Mouse (Mus musculus) MEL (cell line): ENCODE data around the gene Galnt15.

Experiments
- CTCF ChIP-seq, 3 experiments: IDR thresholded peaks in 2 of 3; conservative IDR thresholded peaks in 1 of 3; 2 replicates each; pipeline ENCODE4 v1.5.1; 2011 to 2012; ENCODE audit warnings: low read length in 3 of 3, low read depth in 2 of 3, mild to moderate bottlenecking in 2 of 3, improper control_type of control experiment in 1 of 3, inconsistent platforms in 1 of 3, mixed read lengths in 1 of 3, moderate library complexity in 1 of 3; ENCODE audit not compliant: control insufficient read depth in 1 of 3, insufficient read depth in 1 of 3, poor library complexity in 1 of 3, severe bottlenecking in 1 of 3
- EP300 ChIP-seq, 2 experiments: IDR thresholded peaks; 2 replicates each; pipeline ENCODE4 v1.6.1; 2011; ENCODE audit warnings: improper control_type of control experiment in 2 of 2, low read length in 2 of 2, low read depth in 1 of 2, mild to moderate bottlenecking in 1 of 2
- GATA1 ChIP-seq: IDR thresholded peaks from 2 replicates; pipeline ENCODE4 v1.6.1; 2011; ENCODE audit warnings: low read depth, low read length, improper control_type of control experiment
- HCFC1 ChIP-seq: IDR thresholded peaks from 2 replicates; pipeline ENCODE4 v1.6.1; 2012; ENCODE audit warnings: low read depth, mild to moderate bottlenecking, inconsistent platforms, low read length, improper control_type of control experiment, moderate library complexity
- JUND ChIP-seq: IDR thresholded peaks from 2 replicates; pipeline ENCODE4 v1.6.1; 2011; ENCODE audit warnings: low read depth, mild to moderate bottlenecking, improper control_type of control experiment, low read length
- POLR2A ChIP-seq, 2 experiments: IDR thresholded peaks; 2 replicates each; pipeline ENCODE4 v1.6.1; 2011 to 2012; ENCODE audit warnings: low read length in 2 of 2, mild to moderate bottlenecking in 2 of 2, control low read depth in 1 of 2, improper control_type of control experiment in 1 of 2, low read depth in 1 of 2, moderate library complexity in 1 of 2; ENCODE audit not compliant: control insufficient read depth in 1 of 2, insufficient read depth in 1 of 2, poor library complexity in 1 of 2
- RCOR1 ChIP-seq: IDR thresholded peaks from 2 replicates; pipeline ENCODE4 v1.6.1; 2012; ENCODE audit warnings: low read depth, mild to moderate bottlenecking, inconsistent platforms, low read length, improper control_type of control experiment
- SIN3A ChIP-seq: IDR thresholded peaks from 2 replicates; pipeline ENCODE4 v1.6.1; 2012; ENCODE audit warnings: low read length, improper control_type of control experiment, inconsistent platforms
- TBP ChIP-seq: IDR thresholded peaks from 2 replicates; pipeline ENCODE4 v1.8.0; 2011; ENCODE audit warnings: low read depth, low read length, improper control_type of control experiment
- USF1 ChIP-seq: IDR thresholded peaks from 2 replicates; pipeline ENCODE4 v1.6.1; 2014; ENCODE audit warnings: low read depth, mild to moderate bottlenecking, inconsistent platforms, low read length, improper control_type of control experiment, moderate library complexity
- USF2 ChIP-seq, 2 experiments: IDR thresholded peaks; 2 replicates each; pipeline ENCODE4 v1.6.1; 2011 to 2012; ENCODE audit warnings: improper control_type of control experiment in 2 of 2, low read length in 2 of 2, borderline replicate concordance in 1 of 2, inconsistent platforms in 1 of 2, low read depth in 1 of 2, mild to moderate bottlenecking in 1 of 2; ENCODE audit not compliant: insufficient read depth in 1 of 2
- ZC3H11A ChIP-seq: IDR thresholded peaks from 2 replicates; pipeline ENCODE4 v1.6.1; 2012; ENCODE audit warnings: low read depth, mild to moderate bottlenecking, inconsistent platforms, low read length, improper control_type of control experiment

DNA sequence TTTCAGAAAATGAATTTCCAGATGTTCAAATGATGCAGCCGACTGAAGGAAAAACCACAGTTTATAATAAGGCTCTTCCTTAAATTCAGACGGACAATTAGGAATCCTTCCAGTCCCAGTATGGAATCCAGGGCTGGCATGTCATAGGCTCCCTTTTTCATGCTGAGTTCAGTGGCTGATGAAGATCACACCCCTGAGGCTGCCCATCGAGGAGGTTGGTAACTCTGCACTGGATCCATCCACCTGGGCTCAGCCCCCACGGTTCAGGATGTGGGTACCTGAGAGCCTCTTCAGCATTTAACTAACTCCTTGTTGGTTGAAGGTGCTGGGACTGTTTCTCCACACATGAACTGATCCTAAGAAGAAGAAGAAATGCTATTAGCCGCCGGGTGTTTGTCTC is 54.1 kb downstream of the Galnt15 start:
- no peak for TF ChIP-seq ZC3H11A
- no peak for TF ChIP-seq RCOR1
- no peak for TF ChIP-seq CTCF (IDR thresholded peaks at IDR 0.05 in 2 of 3, conservative IDR thresholded peaks at IDR 0.05 in 1 of 3; ENCODE audit: control insufficient read depth in 1 of 3, insufficient read depth in 1 of 3, low read depth in 2 of 3, low read length in 3 of 3, poor library complexity in 1 of 3, severe bottlenecking in 1 of 3)
- no peak for TF ChIP-seq TBP
- TF ChIP-seq USF1: no peak
- TF ChIP-seq POLR2A (IDR thresholded peaks at IDR 0.05; ENCODE audit: control insufficient read depth in 1 of 2, insufficient read depth in 1 of 2, low read depth in 1 of 2, low read length in 2 of 2, poor library complexity in 1 of 2): no peak
- no peak for TF ChIP-seq USF2 (IDR thresholded peaks at IDR 0.05; ENCODE audit: borderline replicate concordance in 1 of 2, insufficient read depth in 1 of 2, low read depth in 1 of 2, low read length in 2 of 2)
- TF ChIP-seq HCFC1: no peak
- no peak for TF ChIP-seq SIN3A
- no peak for TF ChIP-seq EP300 (IDR thresholded peaks at IDR 0.05; ENCODE audit: low read depth in 1 of 2, low read length in 2 of 2)
- TF ChIP-seq GATA1: no peak
- TF ChIP-seq JUND: no peak
